Mouse (Mus musculus) heart, adult 2 months (tissue): ENCODE measurements around the gene Elmo2. TPM values are rescaled to one million over a fixed set of nuclear protein-coding genes. Genes with fewer than 3 reads are reported as not detected.

Experiments used
- DNase-seq, 2 experiments: peaks; one replicate each; pipeline ENCODE4 v3.0.0; 2021
- H3K27ac ChIP-seq: fragments of 200-600 bp; 2 replicates; pipeline ENCODE4 v1.8.1; 2022
- H3K27me3 ChIP-seq: fragments of 200-500 bp; 2 replicates; pipeline ENCODE4 v1.6.1; 2012; ENCODE audit warnings: mild to moderate bottlenecking, low read length, inconsistent platforms, mixed read lengths; ENCODE audit not compliant: control insufficient read depth, insufficient read depth
- H3K36me3 ChIP-seq: fragments of 200-500 bp; 2 replicates; pipeline ENCODE4 v1.6.1; 2012; ENCODE audit warnings: low read length, inconsistent platforms; ENCODE audit not compliant: control insufficient read depth, insufficient read depth
- H3K4me1 ChIP-seq: fragments of 200-500 bp; 2 replicates; pipeline ENCODE4 v1.6.1; 2011; ENCODE audit warnings: low read length; ENCODE audit not compliant: control insufficient read depth, insufficient read depth
- H3K4me3 ChIP-seq: fragments of 200-600 bp; 2 replicates; pipeline ENCODE4 v1.8.1; 2022
- H3K79me2 ChIP-seq: fragments of 200-500 bp; replicated peaks from 2 replicates; pipeline ENCODE4 v1.6.1; 2012; ENCODE audit warnings: mild to moderate bottlenecking, inconsistent platforms, low read length, moderate library complexity, mixed read lengths; ENCODE audit not compliant: control insufficient read depth, insufficient read depth
- H3K9ac ChIP-seq: fragments of 200-500 bp; 2 replicates; pipeline ENCODE4 v1.6.1; 2012; ENCODE audit warnings: low read depth, mild to moderate bottlenecking, control low read depth, inconsistent platforms, low read length, mixed read lengths
- CTCF ChIP-seq: fragments of 200-600 bp; IDR thresholded peaks from 2 replicates; pipeline ENCODE4 v1.8.1; 2022; ENCODE audit warnings: antibody characterized with exemption, mild to moderate bottlenecking, moderate library complexity
- EP300 ChIP-seq: fragments of 200-500 bp; IDR thresholded peaks from 2 replicates; pipeline ENCODE4 v1.6.1; 2011; ENCODE audit warnings: low read depth, low read length, control low read depth; ENCODE audit not compliant: insufficient read depth
- POLR2A ChIP-seq: fragments of 200-500 bp; IDR thresholded peaks from 2 replicates; pipeline ENCODE4 v1.6.1; 2011; ENCODE audit warnings: mild to moderate bottlenecking, low read depth, low read length, control low read depth; ENCODE audit not compliant: insufficient read depth
- WGBS: fragments of 180-500 bp; shearing (Covaris S2); methylation state at CpG from one replicate; pipeline ENCODE4 v1.1.7; 2018; 5-methylcytosine and 5-hydroxymethylcytosine counted together
- intact Hi-C: fragments of 180-260 bp; cut with DNase I; formaldehyde crosslinking; loops from one replicate; pipeline ENCODE4 v1.15.1; 2025
- polyA plus RNA-seq: library from polyadenylated mRNA; depleted of rRNA; stranded (reverse); fragments of >200 nt; gene quantifications from 2 replicates; pipeline ENCODE4 v1.2.3, GENCODE M21; 2012
- total RNA-seq, 2 experiments: library from RNA; stranded (reverse); gene quantifications; 2 replicates each; pipeline ENCODE4 v1.2.3; 2021

The Elmo2 gene
- total and polyA plus RNA-seq, 3 experiments, result 13.9 to 36.3 (median 14.8) TPM

DNA sequence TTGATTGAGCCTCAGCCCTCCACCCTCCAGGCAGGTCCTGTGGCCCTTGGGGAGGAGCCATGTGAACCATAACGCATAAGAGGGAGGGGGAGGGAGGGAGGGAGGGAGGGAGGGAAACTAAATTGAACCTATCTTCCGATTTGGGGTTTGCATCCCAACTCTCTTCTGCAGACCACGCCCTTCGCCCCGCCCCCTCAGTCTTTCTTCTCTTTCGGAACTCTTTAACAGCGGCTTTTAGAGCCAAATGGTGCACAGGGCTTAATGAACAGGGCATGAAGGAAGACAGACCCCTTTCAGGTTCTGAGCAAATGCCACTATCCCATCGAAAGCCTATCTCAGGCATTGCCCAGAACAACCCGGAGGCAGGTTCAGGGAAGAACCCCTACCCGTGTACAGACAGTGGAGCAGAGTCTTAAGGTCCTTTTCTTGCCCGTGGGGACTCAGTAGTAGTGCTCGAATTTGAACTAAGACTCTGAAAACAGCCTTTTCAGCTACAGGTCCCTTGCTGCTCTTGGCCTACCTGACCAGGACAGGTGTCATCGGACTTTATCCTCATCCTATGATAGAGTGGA lies 41.7 kb upstream of the Elmo2 start:
- no peaks in the 10 kb centered on the region for H3K4me1 ChIP-seq
- 4% methylated on average over 13 of the region's 13 CpGs for WGBS
- H3K9ac ChIP-seq, result no peak overlapping the region
- no peaks in the 10 kb centered on the region for H3K36me3 ChIP-seq
- TF ChIP-seq CTCF (no peak), EP300 (no peak), POLR2A (no peak)
- no peak for DNase-seq
- intact Hi-C loops, result no loop called here
- H3K27me3 ChIP-seq, result peaks cover 2% of the 10 kb centered on the region; the same call in 1 of the 2 replicates
- H3K27ac ChIP-seq, result no peak overlapping the region
- no peak overlapping the region for H3K4me3 ChIP-seq
- H3K79me2 ChIP-seq, result no peaks in the 10 kb centered on the region

GRCm38 (mm10) chr2:165367047-165367520 lies 40.8 kb upstream of the Elmo2 start:
- TF ChIP-seq CTCF (no peak), EP300 (no peak), POLR2A (no peak)
- no peaks in the 10 kb centered on the region for H3K79me2 ChIP-seq
- no peak overlapping the region for H3K4me3 ChIP-seq
- H3K4me1 ChIP-seq, result no peaks in the 10 kb centered on the region
- intact Hi-C loops, result no loop called here
- no peak overlapping the region for H3K9ac ChIP-seq
- H3K36me3 ChIP-seq, result no peaks in the 10 kb centered on the region
- WGBS, result 6% methylated on average over 6 of the region's 8 CpGs
- no peak overlapping the region for H3K27ac ChIP-seq
- peaks cover 2% of the 10 kb centered on the region; the same call in 1 of the 2 replicates for H3K27me3 ChIP-seq
- peak in 1 of 2 experiments; percentile 28 for DNase-seq

- intact Hi-C loops, result loop anchor here (2.0 to 5.0 kb wide), 2 partner anchors 122 to 412 kb away; no protein-coding TSS in a partner anchor
- DNase-seq, result peak; percentile 23 to 68
These were observed 38.2 kb upstream of the Elmo2 start for GRCm38 (mm10) chr2:165364334-165365091.

GRCm38 (mm10) chr2:165363282-165363681 lies 37.0 kb upstream of the Elmo2 start:
- no peaks in the 10 kb centered on the region for H3K36me3 ChIP-seq
- no peak overlapping the region for H3K9ac ChIP-seq
- 89% methylated on average over 6 of the region's 6 CpGs for WGBS
- intact Hi-C loops, result loop anchor here (5.0 kb wide), 1 partner anchor 411 kb away; no protein-coding TSS in a partner anchor
- H3K79me2 ChIP-seq, result no peaks in the 10 kb centered on the region
- no peak for DNase-seq
- no peaks in the 10 kb centered on the region for H3K4me1 ChIP-seq
- H3K4me3 ChIP-seq, result no peak overlapping the region
- no peaks in the 10 kb centered on the region for H3K27me3 ChIP-seq
- H3K27ac ChIP-seq, result no peak overlapping the region
- TF ChIP-seq CTCF (no peak), EP300 (no peak), POLR2A (no peak)

More at GRCm38 (mm10) chr2:165364334-165365091, 38.2 kb upstream of the Elmo2 start:
- no peak overlapping the region for H3K9ac ChIP-seq
- H3K4me3 ChIP-seq, result no peak overlapping the region
- no peaks in the 10 kb centered on the region for H3K4me1 ChIP-seq
- H3K27me3 ChIP-seq, result peaks cover 2% of the 10 kb centered on the region; the same call in 1 of the 2 replicates
- no peaks in the 10 kb centered on the region for H3K36me3 ChIP-seq
- TF ChIP-seq POLR2A, result no peak
- TF ChIP-seq EP300, result no peak
- TF ChIP-seq CTCF, result peak; percentile 93
- no peak overlapping the region for H3K27ac ChIP-seq
- H3K79me2 ChIP-seq, result no peaks in the 10 kb centered on the region
- 10% methylated on average over 21 of the region's 21 CpGs for WGBS

DNA sequence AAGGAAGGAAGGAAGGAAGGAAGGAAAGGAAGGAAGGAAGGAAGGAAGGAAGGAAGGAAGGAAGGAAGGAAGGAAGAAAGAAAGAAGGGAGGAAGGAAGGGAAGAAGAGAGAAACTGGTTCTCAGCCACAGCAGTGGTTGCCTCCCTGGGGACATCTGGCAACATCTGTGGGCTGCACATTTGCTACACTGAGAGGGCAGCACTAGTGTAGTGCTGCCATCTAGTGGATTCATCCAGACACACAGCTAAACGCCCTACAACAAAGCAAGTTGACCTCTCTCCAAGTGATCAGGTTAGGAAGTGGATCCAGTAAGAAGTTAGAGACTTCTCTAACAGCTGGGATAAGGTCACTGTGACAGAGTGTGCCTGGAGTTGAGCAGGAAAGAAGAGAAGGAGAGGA lies 34.6 kb upstream of the Elmo2 start:
- H3K4me1 ChIP-seq, result no peaks in the 10 kb centered on the region
- H3K27me3 ChIP-seq, result no peaks in the 10 kb centered on the region
- H3K36me3 ChIP-seq, result no peaks in the 10 kb centered on the region
- WGBS, result 3% methylated on average over 1 of the region's 1 CpGs
- H3K4me3 ChIP-seq, result no peak overlapping the region
- H3K9ac ChIP-seq, result no peak overlapping the region
- intact Hi-C loops, result loop anchor here (1.0 to 5.0 kb wide), 2 partner anchors 286 to 409 kb away; no protein-coding TSS in a partner anchor
- TF ChIP-seq POLR2A (no peak), EP300 (0 out of 2 replicates have a peak, but pooled peaks have one; percentile 67), CTCF (peak; percentile 80)
- H3K79me2 ChIP-seq, result no peaks in the 10 kb centered on the region
- H3K27ac ChIP-seq, result no peak overlapping the region
- DNase-seq, result peak; percentile 43 to 48
